Mouse (Mus musculus): ENCODE measurements at regions not wholly inside any gene's neighbourhood (a gene's known extent, or its start where the extent isn't known, plus 50 kb on each side); places are given as distances from the start of the nearest gene placed in this dataset.

DNA sequence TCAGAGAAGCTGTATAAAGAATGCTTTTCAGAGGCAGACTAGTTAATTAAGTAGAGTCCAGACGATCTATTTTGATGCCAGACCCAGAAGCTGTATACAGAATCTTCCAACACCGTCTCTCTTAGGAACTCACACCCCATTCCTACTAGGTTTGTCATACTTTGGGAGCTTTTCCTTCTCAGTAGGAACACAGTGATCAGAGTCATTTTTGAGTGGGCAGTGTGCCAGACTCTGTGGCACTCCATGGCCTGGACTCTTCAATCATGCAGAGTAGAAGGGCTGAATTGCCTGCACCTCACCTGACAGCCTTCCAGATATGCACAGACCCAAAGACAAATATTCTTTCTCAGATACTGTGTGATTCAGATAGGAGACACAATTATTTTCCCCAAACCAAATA lies 101.2 kb downstream of the Uchl5 start:
- TF ChIP-seq CTCF (conservative IDR thresholded peaks at IDR 0.05; ENCODE audit: insufficient read depth, insufficient read length, low read depth, low read length) (no peak), POLR2A (IDR thresholded peaks at IDR 0.05; ENCODE audit: low read depth, low read length) (no peak)

Measured in kidney, adult 2 months (tissue).